Mouse (Mus musculus): Measurements from ENCODE around the gene Me1. TPM values are rescaled to one million over a fixed set of nuclear protein-coding genes. Genes with fewer than 3 reads are reported as not detected.

Gene Me1
- 4.5 and 8.4 TPM in 2 replicates for polyA plus RNA-seq (2014; fragmentation: Nextera tagmentation; extraction: Ambion mirVana)

DNA sequence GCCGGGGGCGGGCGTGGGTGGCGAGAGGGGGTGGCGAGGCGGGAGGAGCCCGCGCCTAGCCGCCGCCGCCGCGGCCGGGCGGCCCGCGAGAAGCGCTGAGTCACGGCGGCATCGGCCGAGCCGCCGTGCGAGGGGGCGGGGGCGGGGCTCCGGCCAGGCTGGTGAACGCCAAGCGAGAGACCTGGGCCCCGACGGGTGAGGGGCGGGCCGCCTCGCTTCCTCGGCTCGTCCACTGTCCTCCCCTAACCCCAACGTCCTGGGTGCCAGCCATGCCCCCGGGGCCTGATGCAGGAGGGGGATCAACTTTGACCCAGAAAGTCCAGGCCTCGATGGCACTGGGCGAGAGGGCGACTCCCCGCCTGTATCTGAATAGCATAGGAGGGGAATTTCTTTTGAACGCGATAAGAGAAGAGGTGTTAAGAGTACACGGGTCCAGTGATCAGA, at the start of gene Me1:
Gene Me1 (minus strand): TSS at position 136 of the 444 bp plus-strand sequence.
- H3K4me3 ChIP-seq (ENCODE audit: low read length) = peak within 1 kb of the TSS; percentile 70
- H3K4me1 ChIP-seq (ENCODE audit: control insufficient read depth, insufficient read depth, low read length) = no peaks in the 10 kb centered on the region
- ATAC-seq (ENCODE audit: low FRiP score, low TSS enrichment) = peak; percentile 90
- WGBS = under 1% methylated on average over 38 of the region's 46 CpGs
- H3K36me3 ChIP-seq (ENCODE audit: control insufficient read depth, insufficient read depth, low read length) = no peaks in the 10 kb centered on the region
- H3K9ac ChIP-seq (ENCODE audit: low read depth, low read length) = peak within 1 kb of the TSS; percentile 69
- no peak within 1 kb of the TSS for H3K27ac ChIP-seq (ENCODE audit: low read depth, low read length)
- peak within 1 kb of the TSS; percentile 75 for H3K4me2 ChIP-seq (replicated peaks; ENCODE audit: low read depth, low read length)
- H3K27me3 ChIP-seq (ENCODE audit: control insufficient read depth, insufficient read depth, low read length) = no peaks in the 10 kb centered on the region
- H3K9me3 ChIP-seq (ENCODE audit: control insufficient read depth, low read length) = no peaks in the 10 kb centered on the region

GRCm38 (mm10) chr9:86744041-86744440, 48.3 kb upstream of the Me1 start:
- Histone ChIP-seq H3K9me3 (ENCODE audit: control insufficient read depth, low read length) (no peaks in the 10 kb centered on the region), H3K4me1 (ENCODE audit: control insufficient read depth, insufficient read depth, low read length) (no peaks in the 10 kb centered on the region), H3K27ac (ENCODE audit: low read depth, low read length) (no peak overlapping the region), H3K27me3 (ENCODE audit: control insufficient read depth, insufficient read depth, low read length) (0 out of 2 replicates have a peak, but pooled peaks cover 3% of the 10 kb centered on the region), H3K4me2 (replicated peaks; ENCODE audit: low read depth, low read length) (peak overlapping the region; percentile 54), H3K4me3 (ENCODE audit: low read length) (no peak overlapping the region; the same call in 1 of the 2 replicates), H3K36me3 (ENCODE audit: control insufficient read depth, insufficient read depth, low read length) (no peaks in the 10 kb centered on the region), H3K9ac (ENCODE audit: low read depth, low read length) (no peak overlapping the region)
- WGBS = 39% methylated on average over 5 of the region's 5 CpGs
- ATAC-seq (ENCODE audit: low FRiP score, low TSS enrichment) = no peak

GRCm38 (mm10) chr9:86742959-86743911, 47.5 kb upstream of the Me1 start, which contains the start of gene Prss35:
Prss35 (plus strand) TSS chr9:86743649.
- 0 out of 2 replicates have a peak, but pooled peaks cover 3% of the 10 kb centered on the region for H3K27me3 ChIP-seq (ENCODE audit: control insufficient read depth, insufficient read depth, low read length)
- no peaks in the 10 kb centered on the region for H3K9me3 ChIP-seq (ENCODE audit: control insufficient read depth, low read length)
- ATAC-seq (ENCODE audit: low FRiP score, low TSS enrichment) = peak; percentile 89
- no peaks in the 10 kb centered on the region for H3K4me1 ChIP-seq (ENCODE audit: control insufficient read depth, insufficient read depth, low read length)
- H3K4me3 ChIP-seq (ENCODE audit: low read length) = peak within 1 kb of the TSS; percentile 28
- no peak within 1 kb of the TSS for H3K27ac ChIP-seq (ENCODE audit: low read depth, low read length)
- 0 out of 2 replicates have a peak within 1 kb of the TSS, but pooled peaks have one; percentile 9 for H3K9ac ChIP-seq (ENCODE audit: low read depth, low read length)
- H3K36me3 ChIP-seq (ENCODE audit: control insufficient read depth, insufficient read depth, low read length) = no peaks in the 10 kb centered on the region
- peak within 1 kb of the TSS; percentile 54 for H3K4me2 ChIP-seq (replicated peaks; ENCODE audit: low read depth, low read length)
- WGBS = 3% methylated on average over 19 of the region's 19 CpGs

GRCm38 (mm10) chr9:86739971-86740370, 44.2 kb upstream of the Me1 start:
- Histone ChIP-seq H3K36me3 (ENCODE audit: control insufficient read depth, insufficient read depth, low read length) (no peaks in the 10 kb centered on the region), H3K27me3 (ENCODE audit: control insufficient read depth, insufficient read depth, low read length) (0 out of 2 replicates have a peak, but pooled peaks cover 3% of the 10 kb centered on the region), H3K4me1 (ENCODE audit: control insufficient read depth, insufficient read depth, low read length) (no peaks in the 10 kb centered on the region), H3K4me3 (ENCODE audit: low read length) (no peak overlapping the region), H3K9me3 (ENCODE audit: control insufficient read depth, low read length) (no peaks in the 10 kb centered on the region), H3K9ac (ENCODE audit: low read depth, low read length) (no peak overlapping the region), H3K4me2 (replicated peaks; ENCODE audit: low read depth, low read length) (no peak overlapping the region), H3K27ac (ENCODE audit: low read depth, low read length) (no peak overlapping the region)
- WGBS = 34% methylated on average over 3 of the region's 3 CpGs
- ATAC-seq (ENCODE audit: low FRiP score, low TSS enrichment) = no peak

- 95% methylated on average over 8 of the region's 8 CpGs for WGBS
- Histone ChIP-seq H3K9ac (ENCODE audit: low read depth, low read length) (no peak overlapping the region), H3K27me3 (ENCODE audit: control insufficient read depth, insufficient read depth, low read length) (0 out of 2 replicates have a peak, but pooled peaks cover under 1% of the 10 kb centered on the region), H3K9me3 (ENCODE audit: control insufficient read depth, low read length) (no peaks in the 10 kb centered on the region), H3K36me3 (ENCODE audit: control insufficient read depth, insufficient read depth, low read length) (no peaks in the 10 kb centered on the region), H3K4me3 (ENCODE audit: low read length) (no peak overlapping the region), H3K4me2 (replicated peaks; ENCODE audit: low read depth, low read length) (no peak overlapping the region), H3K27ac (ENCODE audit: low read depth, low read length) (no peak overlapping the region), H3K4me1 (ENCODE audit: control insufficient read depth, insufficient read depth, low read length) (no peaks in the 10 kb centered on the region)
- ATAC-seq (ENCODE audit: low FRiP score, low TSS enrichment) = no peak
Observed at GRCm38 (mm10) chr9:86738801-86739200, 43.0 kb upstream of the Me1 start.

- Histone ChIP-seq H3K4me3 (ENCODE audit: low read length) (no peak overlapping the region), H3K9me3 (ENCODE audit: control insufficient read depth, low read length) (no peaks in the 10 kb centered on the region), H3K9ac (ENCODE audit: low read depth, low read length) (no peak overlapping the region), H3K36me3 (ENCODE audit: control insufficient read depth, insufficient read depth, low read length) (no peaks in the 10 kb centered on the region), H3K27me3 (ENCODE audit: control insufficient read depth, insufficient read depth, low read length) (no peaks in the 10 kb centered on the region), H3K4me2 (replicated peaks; ENCODE audit: low read depth, low read length) (no peak overlapping the region), H3K27ac (ENCODE audit: low read depth, low read length) (no peak overlapping the region), H3K4me1 (ENCODE audit: control insufficient read depth, insufficient read depth, low read length) (no peaks in the 10 kb centered on the region)
- WGBS = 25% methylated on average over 1 of the region's 1 CpGs
- ATAC-seq (ENCODE audit: low FRiP score, low TSS enrichment) = no peak
Observed at GRCm38 (mm10) chr9:86738067-86738466, 42.3 kb upstream of the Me1 start.

GRCm38 (mm10) chr9:86736991-86737390, 41.2 kb upstream of the Me1 start:
- WGBS = 99% methylated on average over 4 of the region's 4 CpGs
- no peaks in the 10 kb centered on the region for H3K27me3 ChIP-seq (ENCODE audit: control insufficient read depth, insufficient read depth, low read length)

DNA sequence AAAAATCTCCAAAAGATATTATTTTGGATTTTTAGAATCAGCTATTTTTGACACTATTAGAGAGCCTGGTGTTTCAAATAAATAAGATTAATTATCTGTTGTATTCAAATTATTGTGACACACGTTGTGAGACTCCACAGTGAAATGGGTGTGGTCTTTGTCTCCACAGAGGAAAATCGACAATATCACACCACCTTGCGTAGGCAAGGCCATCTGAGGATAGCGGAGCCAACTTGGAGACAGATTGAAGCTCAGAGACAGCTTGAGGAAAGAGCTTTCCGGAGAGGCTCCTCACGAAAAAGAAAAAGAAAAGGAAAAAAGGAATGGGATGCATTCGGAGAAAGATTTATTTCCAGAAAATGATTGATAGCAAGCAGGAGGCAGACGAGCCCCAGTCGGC, 39.0 kb upstream of the Me1 start:
- no peak for ATAC-seq (ENCODE audit: low FRiP score, low TSS enrichment)
- H3K27ac ChIP-seq (ENCODE audit: low read depth, low read length) = no peak overlapping the region
- no peak overlapping the region for H3K9ac ChIP-seq (ENCODE audit: low read depth, low read length)
- H3K36me3 ChIP-seq (ENCODE audit: control insufficient read depth, insufficient read depth, low read length) = no peaks in the 10 kb centered on the region
- no peaks in the 10 kb centered on the region for H3K4me1 ChIP-seq (ENCODE audit: control insufficient read depth, insufficient read depth, low read length)
- 67% methylated on average over 9 of the region's 9 CpGs for WGBS
- H3K4me2 ChIP-seq (replicated peaks; ENCODE audit: low read depth, low read length) = no peak overlapping the region
- H3K4me3 ChIP-seq (ENCODE audit: low read length) = no peak overlapping the region
- no peaks in the 10 kb centered on the region for H3K27me3 ChIP-seq (ENCODE audit: control insufficient read depth, insufficient read depth, low read length)
- H3K9me3 ChIP-seq (ENCODE audit: control insufficient read depth, low read length) = no peaks in the 10 kb centered on the region

More at GRCm38 (mm10) chr9:86736991-86737390, 41.2 kb upstream of the Me1 start:
- Histone ChIP-seq H3K36me3 (ENCODE audit: control insufficient read depth, insufficient read depth, low read length) (no peaks in the 10 kb centered on the region), H3K4me3 (ENCODE audit: low read length) (no peak overlapping the region), H3K27ac (ENCODE audit: low read depth, low read length) (no peak overlapping the region), H3K4me1 (ENCODE audit: control insufficient read depth, insufficient read depth, low read length) (no peaks in the 10 kb centered on the region), H3K9me3 (ENCODE audit: control insufficient read depth, low read length) (no peaks in the 10 kb centered on the region), H3K4me2 (replicated peaks; ENCODE audit: low read depth, low read length) (no peak overlapping the region), H3K9ac (ENCODE audit: low read depth, low read length) (no peak overlapping the region)
- ATAC-seq (ENCODE audit: low FRiP score, low TSS enrichment) = no peak

GRCm38 (mm10) chr9:86734357-86734756, 38.6 kb upstream of the Me1 start:
- Histone ChIP-seq H3K4me1 (ENCODE audit: control insufficient read depth, insufficient read depth, low read length) (no peaks in the 10 kb centered on the region), H3K4me3 (ENCODE audit: low read length) (no peak overlapping the region), H3K36me3 (ENCODE audit: control insufficient read depth, insufficient read depth, low read length) (no peaks in the 10 kb centered on the region), H3K9ac (ENCODE audit: low read depth, low read length) (no peak overlapping the region), H3K27me3 (ENCODE audit: control insufficient read depth, insufficient read depth, low read length) (no peaks in the 10 kb centered on the region), H3K27ac (ENCODE audit: low read depth, low read length) (no peak overlapping the region), H3K4me2 (replicated peaks; ENCODE audit: low read depth, low read length) (no peak overlapping the region), H3K9me3 (ENCODE audit: control insufficient read depth, low read length) (no peaks in the 10 kb centered on the region)
- ATAC-seq (ENCODE audit: low FRiP score, low TSS enrichment) = no peak
